Mouse (Mus musculus): Measurements from ENCODE around the gene Thbs3. TPM values are rescaled to one million over a fixed set of nuclear protein-coding genes. Genes with fewer than 3 reads are reported as not detected.
A peak's percentile ranks its signal among the peaks of the same experiment; 100 is the strongest.

Gene Thbs3
- total RNA-seq, 1 experiment: 36.9 TPM

GRCm38 (mm10) chr3:89270051-89270755 is 55.2 kb downstream of the Thbs3 start, which contains the start of gene Slc50a1:
Gene Slc50a1, minus strand, starts transcription at chr3:89270570.
- DNase-seq (ENCODE audit: low read depth, low spot score): no peak
- TF ChIP-seq CHD2 (IDR thresholded peaks at IDR 0.05; ENCODE audit: low read depth, low read length) (no peak), ZNF384 (IDR thresholded peaks at IDR 0.05; ENCODE audit: low read depth, low read length) (no peak), ZC3H11A (IDR thresholded peaks at IDR 0.05; ENCODE audit: borderline replicate concordance, low read depth, low read length) (no peak), HCFC1 (IDR thresholded peaks at IDR 0.05; ENCODE audit: borderline replicate concordance, insufficient read depth, low read length) (no peak), MAFK (IDR thresholded peaks at IDR 0.05; ENCODE audit: insufficient read depth, low read depth, low read length) (no peak)
- Histone ChIP-seq H3K27ac (ENCODE audit: insufficient read depth, low read depth, low read length, poor library complexity, severe bottlenecking) (no peak within 1 kb of the TSS), H3K4me1 (ENCODE audit: control insufficient read depth in 2 of 2, insufficient read depth in 2 of 2, low read length in 2 of 2, poor library complexity in 1 of 2) (peaks cover 5 to 16% of the 10 kb centered on the region in 2 experiments; a peak in 3 of 4 replicates), H3K4me3 (ENCODE audit: insufficient read depth in 1 of 2, low read depth in 1 of 2, low read length in 2 of 2, poor library complexity in 1 of 2, severe bottlenecking in 1 of 2) (peak within 1 kb of the TSS; percentile 60 to 62), H3K9ac (ENCODE audit: insufficient read depth, low read depth, low read length, poor library complexity, severe bottlenecking) (peak within 1 kb of the TSS; percentile 67), H3K36me3 (ENCODE audit: control insufficient read depth, insufficient read depth, low read length, poor library complexity, severe bottlenecking) (peaks cover 2% of the 10 kb centered on the region; the same call in 1 of the 2 replicates), H3K9me3 (ENCODE audit: control insufficient read depth, insufficient read depth, low read depth, low read length) (no peaks in the 10 kb centered on the region)
- in situ Hi-C loops (cut with MboI; ENCODE audit: low sequenced_read_pairs in 2 of 2, unreplicated experiment in 2 of 2): no loop called here

GRCm38 (mm10) chr3:89270891-89271290 is 55.9 kb downstream of the Thbs3 start:
- no peak for DNase-seq (ENCODE audit: low read depth, low spot score)
- in situ Hi-C loops (cut with MboI; ENCODE audit: low sequenced_read_pairs in 2 of 2, unreplicated experiment in 2 of 2): no loop called here
- Histone ChIP-seq H3K9me3 (ENCODE audit: control insufficient read depth, insufficient read depth, low read depth, low read length) (no peaks in the 10 kb centered on the region), H3K27ac (ENCODE audit: insufficient read depth, low read depth, low read length, poor library complexity, severe bottlenecking) (no peak overlapping the region), H3K4me1 (ENCODE audit: control insufficient read depth in 2 of 2, insufficient read depth in 2 of 2, low read length in 2 of 2, poor library complexity in 1 of 2) (peaks cover 5 to 16% of the 10 kb centered on the region in 2 experiments; a peak in 3 of 4 replicates), H3K9ac (ENCODE audit: insufficient read depth, low read depth, low read length, poor library complexity, severe bottlenecking) (peak overlapping the region; percentile 67; the same call in 1 of the 2 replicates), H3K4me3 (ENCODE audit: insufficient read depth in 1 of 2, low read depth in 1 of 2, low read length in 2 of 2, poor library complexity in 1 of 2, severe bottlenecking in 1 of 2) (peak overlapping the region; percentile 60 to 62; a peak in 1 of 4 replicates), H3K36me3 (ENCODE audit: control insufficient read depth, insufficient read depth, low read length, poor library complexity, severe bottlenecking) (peaks cover 2% of the 10 kb centered on the region; the same call in 1 of the 2 replicates)
- TF ChIP-seq MAFK (IDR thresholded peaks at IDR 0.05; ENCODE audit: insufficient read depth, low read depth, low read length): no peak

GRCm38 (mm10) chr3:89271760-89272159 is 56.8 kb downstream of the Thbs3 start:
- H3K4me1 ChIP-seq (ENCODE audit: control insufficient read depth in 2 of 2, insufficient read depth in 2 of 2, low read length in 2 of 2, poor library complexity in 1 of 2): peaks cover 5 to 16% of the 10 kb centered on the region in 2 experiments; a peak in 3 of 4 replicates
- DNase-seq (ENCODE audit: low read depth, low spot score): no peak
- peaks cover 2% of the 10 kb centered on the region; the same call in 1 of the 2 replicates for H3K36me3 ChIP-seq (ENCODE audit: control insufficient read depth, insufficient read depth, low read length, poor library complexity, severe bottlenecking)
- no peaks in the 10 kb centered on the region for H3K9me3 ChIP-seq (ENCODE audit: control insufficient read depth, insufficient read depth, low read depth, low read length)
- no peak overlapping the region for H3K27ac ChIP-seq (ENCODE audit: insufficient read depth, low read depth, low read length, poor library complexity, severe bottlenecking)
- in situ Hi-C loops (cut with MboI; ENCODE audit: low sequenced_read_pairs in 2 of 2, unreplicated experiment in 2 of 2): no loop called here
- TF ChIP-seq MAFK (IDR thresholded peaks at IDR 0.05; ENCODE audit: insufficient read depth, low read depth, low read length) (no peak), ZC3H11A (IDR thresholded peaks at IDR 0.05; ENCODE audit: borderline replicate concordance, low read depth, low read length) (no peak), HCFC1 (IDR thresholded peaks at IDR 0.05; ENCODE audit: borderline replicate concordance, insufficient read depth, low read length) (no peak), CHD2 (IDR thresholded peaks at IDR 0.05; ENCODE audit: low read depth, low read length) (no peak), ZNF384 (IDR thresholded peaks at IDR 0.05; ENCODE audit: low read depth, low read length) (no peak)
- no peak overlapping the region for H3K4me3 ChIP-seq (ENCODE audit: insufficient read depth in 1 of 2, low read depth in 1 of 2, low read length in 2 of 2, poor library complexity in 1 of 2, severe bottlenecking in 1 of 2)
- no peak overlapping the region for H3K9ac ChIP-seq (ENCODE audit: insufficient read depth, low read depth, low read length, poor library complexity, severe bottlenecking)

- peaks cover 2% of the 10 kb centered on the region; the same call in 1 of the 2 replicates for H3K36me3 ChIP-seq (ENCODE audit: control insufficient read depth, insufficient read depth, low read length, poor library complexity, severe bottlenecking)
- no peaks in the 10 kb centered on the region for H3K9me3 ChIP-seq (ENCODE audit: control insufficient read depth, insufficient read depth, low read depth, low read length)
- peaks cover 3 to 17% of the 10 kb centered on the region in 2 experiments; a peak in 3 of 4 replicates for H3K4me1 ChIP-seq (ENCODE audit: control insufficient read depth in 2 of 2, insufficient read depth in 2 of 2, low read length in 2 of 2, poor library complexity in 1 of 2)
- no peak for DNase-seq (ENCODE audit: low read depth, low spot score)
- no peak overlapping the region for H3K4me3 ChIP-seq (ENCODE audit: insufficient read depth in 1 of 2, low read depth in 1 of 2, low read length in 2 of 2, poor library complexity in 1 of 2, severe bottlenecking in 1 of 2)
- H3K9ac ChIP-seq (ENCODE audit: insufficient read depth, low read depth, low read length, poor library complexity, severe bottlenecking): no peak overlapping the region
- H3K27ac ChIP-seq (ENCODE audit: insufficient read depth, low read depth, low read length, poor library complexity, severe bottlenecking): no peak overlapping the region
- no peak for TF ChIP-seq HCFC1 (IDR thresholded peaks at IDR 0.05; ENCODE audit: borderline replicate concordance, insufficient read depth, low read length)
- no peak for TF ChIP-seq ZC3H11A (IDR thresholded peaks at IDR 0.05; ENCODE audit: borderline replicate concordance, low read depth, low read length)
- TF ChIP-seq CHD2 (IDR thresholded peaks at IDR 0.05; ENCODE audit: low read depth, low read length): no peak
- TF ChIP-seq ZNF384 (IDR thresholded peaks at IDR 0.05; ENCODE audit: low read depth, low read length): no peak
- TF ChIP-seq MAFK (IDR thresholded peaks at IDR 0.05; ENCODE audit: insufficient read depth, low read depth, low read length): no peak
- in situ Hi-C loops (cut with MboI; ENCODE audit: low sequenced_read_pairs in 2 of 2, unreplicated experiment in 2 of 2): no loop called here
These were observed 61.1 kb downstream of the Thbs3 start for GRCm38 (mm10) chr3:89276061-89276460.

Other genes starting within 250 kb of the Thbs3 start
- gene Rusc1, start 121.9 kb upstream of the Thbs3 start, total RNA-seq (2012; rRNA removed): 13.3 and 14.6 TPM in 2 replicates
- gene Gm43738, start 114.1 kb upstream of the Thbs3 start, total RNA-seq (2012; rRNA removed): 0.26 TPM in 1 of 2 replicates, not detected in the other
- 181 and 184 TPM in 2 replicates for gene Fdps, start 113.2 kb upstream of the Thbs3 start, total RNA-seq (2012; rRNA removed)
- 0.85 and 0.90 TPM in 2 replicates for gene Pklr, start 79.0 kb upstream of the Thbs3 start, total RNA-seq (2012; rRNA removed)
- gene Hcn3, start 55.0 kb upstream of the Thbs3 start, total RNA-seq (2012; rRNA removed): 4.0 and 6.0 TPM in 2 replicates
- 42.0 and 60.1 TPM in 2 replicates for gene Clk2, start 50.4 kb upstream of the Thbs3 start, total RNA-seq (2012; rRNA removed)
- gene Scamp3, start 37.7 kb upstream of the Thbs3 start, total RNA-seq (2012; rRNA removed): 83.2 and 102 TPM in 2 replicates
- 8.6 and 9.3 TPM in 2 replicates for gene Fam189b, start 32.0 kb upstream of the Thbs3 start, total RNA-seq (2012; rRNA removed)
- 69.3 and 89.7 TPM in 2 replicates for gene Gba, start 12.3 kb upstream of the Thbs3 start, total RNA-seq (2012; rRNA removed)
- gene Mtx1, start 11.9 kb downstream of the Thbs3 start, total RNA-seq (2012; rRNA removed): 234 and 251 TPM in 2 replicates
- gene Muc1, start 13.9 kb downstream of the Thbs3 start, total RNA-seq (2012; rRNA removed): 3.0 and 3.9 TPM in 2 replicates
- gene Krtcap2, start 30.8 kb downstream of the Thbs3 start, total RNA-seq (2012; rRNA removed): 113 and 134 TPM in 2 replicates
- 3.1 and 5.3 TPM in 2 replicates for gene Trim46, start 31.1 kb downstream of the Thbs3 start, total RNA-seq (2012; rRNA removed)
- 207 and 297 TPM in 2 replicates for gene Dpm3, start 44.2 kb downstream of the Thbs3 start, total RNA-seq (2012; rRNA removed)
- gene Slc50a1, start 55.4 kb downstream of the Thbs3 start, total RNA-seq (2012; rRNA removed): 17.0 and 27.0 TPM in 2 replicates
- 2.1 and 9.5 TPM in 2 replicates for gene Efna1, start 66.0 kb downstream of the Thbs3 start, total RNA-seq (2012; rRNA removed)
- gene Efna3, start 107.8 kb downstream of the Thbs3 start, total RNA-seq (2012; rRNA removed): 7.5 and 12.5 TPM in 2 replicates
- gene Efna4, start 122.8 kb downstream of the Thbs3 start, total RNA-seq (2012; rRNA removed): 24.0 and 41.9 TPM in 2 replicates
- 56.3 and 59.1 TPM in 2 replicates for gene Adam15, start 134.8 kb downstream of the Thbs3 start, total RNA-seq (2012; rRNA removed)
- not detected in 2 replicates for gene Dcst2, start 146.8 kb downstream of the Thbs3 start, total RNA-seq (2012; rRNA removed)
- 0.09 and 0.16 TPM in 2 replicates for gene Dcst1, start 150.1 kb downstream of the Thbs3 start, total RNA-seq (2012; rRNA removed)
- gene Zbtb7b, start 179.6 kb downstream of the Thbs3 start, total RNA-seq (2012; rRNA removed): 11.8 and 13.0 TPM in 2 replicates
- not detected in 2 replicates for gene Lenep, start 187.6 kb downstream of the Thbs3 start, total RNA-seq (2012; rRNA removed)
- 20.3 and 20.9 TPM in 2 replicates for gene Flad1, start 196.7 kb downstream of the Thbs3 start, total RNA-seq (2012; rRNA removed)
- gene Cks1b, start 203.2 kb downstream of the Thbs3 start, total RNA-seq (2012; rRNA removed): 162 and 190 TPM in 2 replicates
- 66.9 and 72.0 TPM in 2 replicates for gene Shc1, start 203.3 kb downstream of the Thbs3 start, total RNA-seq (2012; rRNA removed)
- gene Pygo2, start 215.0 kb downstream of the Thbs3 start, total RNA-seq (2012; rRNA removed): 39.2 and 50.3 TPM in 2 replicates
- 19.3 and 20.8 TPM in 2 replicates for gene Pbxip1, start 221.5 kb downstream of the Thbs3 start, total RNA-seq (2012; rRNA removed)
- 35.0 and 38.6 TPM in 2 replicates for gene Pmvk, start 239.4 kb downstream of the Thbs3 start, total RNA-seq (2012; rRNA removed)